Mouse (Mus musculus) midbrain, embryonic 11.5 days (tissue): Measurements from ENCODE around the gene Uqcrc2. TPM values are rescaled to one million over a fixed set of nuclear protein-coding genes. Genes with fewer than 3 reads are reported as not detected.

Experiments used
- ATAC-seq: fragments of 200-750 bp; cut with Nextera tagmentation; 2 replicates; pipeline ENCODE4 v1.8.0; 2017; ENCODE audit warnings: moderate TSS enrichment, moderate library complexity; ENCODE audit not compliant: low FRiP score
- DNase-seq: peaks from one replicate; pipeline ENCODE4 v3.0.0; 2015; ENCODE audit warnings: low spot score; ENCODE audit errors: missing footprints
- H3K27ac ChIP-seq: fragments of 300-500 bp; sonication (generic); 2 replicates; pipeline ENCODE4 v1.5.1; 2014; ENCODE audit warnings: low read depth, low read length
- H3K27me3 ChIP-seq: fragments of 300-500 bp; sonication (generic); 2 replicates; pipeline ENCODE4 v1.6.1; 2014; ENCODE audit warnings: mild to moderate bottlenecking, low read length, moderate library complexity, mixed read lengths; ENCODE audit not compliant: control insufficient read depth, insufficient read depth
- H3K36me3 ChIP-seq: fragments of 300-500 bp; sonication (generic); 2 replicates; pipeline ENCODE4 v1.6.1; 2014; ENCODE audit warnings: mild to moderate bottlenecking, low read length, moderate library complexity, mixed read lengths; ENCODE audit not compliant: control insufficient read depth, insufficient read depth
- H3K4me1 ChIP-seq: fragments of 300-500 bp; sonication (generic); 2 replicates; pipeline ENCODE4 v1.6.1; 2014; ENCODE audit warnings: low read length; ENCODE audit not compliant: control insufficient read depth, insufficient read depth
- H3K4me2 ChIP-seq: fragments of 300-500 bp; sonication (generic); 2 replicates; pipeline ENCODE4 v1.6.1; 2014; ENCODE audit warnings: mild to moderate bottlenecking, moderate library complexity
- H3K4me3 ChIP-seq: fragments of 300-500 bp; sonication (generic); 2 replicates; pipeline ENCODE4 v1.5.1; 2014; ENCODE audit warnings: low read depth, low read length
- H3K9ac ChIP-seq: fragments of 300-500 bp; sonication (generic); 2 replicates; pipeline ENCODE4 v1.6.1; 2014; ENCODE audit warnings: low read length
- H3K9me3 ChIP-seq: fragments of 300-500 bp; sonication (generic); 2 replicates; pipeline ENCODE4 v1.6.1; 2016; ENCODE audit warnings: low read length; ENCODE audit not compliant: control insufficient read depth
- WGBS: fragments of 180-500 bp; shearing (Covaris S2); extraction: QIAGEN DNeasy Blood & Tissue Kit; methylation state at CpG from one replicate; pipeline ENCODE4 v1.1.7; 2014; 5-methylcytosine and 5-hydroxymethylcytosine counted together
- polyA plus RNA-seq: library from polyadenylated mRNA; unstranded; fragments of >200 nt; fragmentation: Nextera tagmentation; extraction: Ambion mirVana; gene quantifications from 2 replicates; pipeline ENCODE4 v1.2.1, GENCODE M21; 2014

The Uqcrc2 gene
- polyA plus RNA-seq, 1 experiment from 2014 or later: 201 TPM

GRCm38 (mm10) chr7:120635362-120635781 lies 396 bp downstream of the Uqcrc2 start:
- peak; percentile 94 for DNase-seq
- peak overlapping the region; percentile 91 for H3K4me3 ChIP-seq
- peak overlapping the region; percentile 80 for H3K4me2 ChIP-seq
- ATAC-seq: no peak
- H3K36me3 ChIP-seq: peaks cover 4% of the 10 kb centered on the region; the same call in 1 of the 2 replicates
- peak overlapping the region; percentile 80 for H3K27ac ChIP-seq
- peaks cover 12% of the 10 kb centered on the region for H3K4me1 ChIP-seq
- H3K27me3 ChIP-seq: no peaks in the 10 kb centered on the region
- H3K9me3 ChIP-seq: no peaks in the 10 kb centered on the region
- WGBS: under 1% methylated on average over 32 of the region's 32 CpGs
- H3K9ac ChIP-seq: peak overlapping the region; percentile 92

- 3% methylated on average over 11 of the region's 11 CpGs for WGBS
- H3K36me3 ChIP-seq: peaks cover 5% of the 10 kb centered on the region; the same call in 1 of the 2 replicates
- H3K4me3 ChIP-seq: peak overlapping the region; percentile 91
- H3K4me2 ChIP-seq: peak overlapping the region; percentile 80
- ATAC-seq: no peak
- peak overlapping the region; percentile 92 for H3K9ac ChIP-seq
- DNase-seq: no peak
- H3K4me1 ChIP-seq: peaks cover 12% of the 10 kb centered on the region
- no peaks in the 10 kb centered on the region for H3K27me3 ChIP-seq
- H3K27ac ChIP-seq: no peak overlapping the region
- no peaks in the 10 kb centered on the region for H3K9me3 ChIP-seq
Measured at GRCm38 (mm10) chr7:120635821-120636220, 845 bp downstream of the Uqcrc2 start.

GRCm38 (mm10) chr7:120643217-120643616 lies 8.2 kb downstream of the Uqcrc2 start:
- ATAC-seq: no peak
- Histone ChIP-seq H3K4me3 (no peak overlapping the region), H3K27me3 (no peaks in the 10 kb centered on the region), H3K36me3 (peaks cover 11% of the 10 kb centered on the region), H3K27ac (no peak overlapping the region), H3K4me2 (no peak overlapping the region), H3K9me3 (no peaks in the 10 kb centered on the region), H3K9ac (no peak overlapping the region), H3K4me1 (no peaks in the 10 kb centered on the region)
- DNase-seq: no peak
- 59% methylated on average over 4 of the region's 4 CpGs for WGBS

- DNase-seq (peak; percentile 39), ATAC-seq (no peak)
- no peaks in the 10 kb centered on the region for H3K4me1 ChIP-seq
- peaks cover 22% of the 10 kb centered on the region for H3K36me3 ChIP-seq
- H3K27ac ChIP-seq: no peak overlapping the region
- H3K4me2 ChIP-seq: no peak overlapping the region
- no peak overlapping the region for H3K9ac ChIP-seq
- H3K4me3 ChIP-seq: no peak overlapping the region
- H3K27me3 ChIP-seq: no peaks in the 10 kb centered on the region
- WGBS: 81% methylated on average over 2 of the region's 2 CpGs
- no peaks in the 10 kb centered on the region for H3K9me3 ChIP-seq
Measured at GRCm38 (mm10) chr7:120647849-120648248, 12.9 kb downstream of the Uqcrc2 start.

GRCm38 (mm10) chr7:120662079-120662478 lies 27.1 kb downstream of the Uqcrc2 start:
- Histone ChIP-seq H3K4me1 (no peaks in the 10 kb centered on the region), H3K9me3 (no peaks in the 10 kb centered on the region), H3K4me3 (no peak overlapping the region), H3K36me3 (peaks cover 16% of the 10 kb centered on the region), H3K27me3 (no peaks in the 10 kb centered on the region), H3K27ac (no peak overlapping the region), H3K4me2 (no peak overlapping the region), H3K9ac (no peak overlapping the region)
- DNase-seq (no peak), ATAC-seq (no peak)
- 94% methylated on average over 4 of the region's 4 CpGs for WGBS

GRCm38 (mm10) chr7:120670153-120670875 lies 35.3 kb downstream of the Uqcrc2 start, which contains the start of gene Pdzd9:
Pdzd9 (minus strand) TSS chr7:120670343.
- no peak within 1 kb of the TSS for H3K4me3 ChIP-seq
- WGBS: 23% methylated on average over 14 of the region's 14 CpGs
- no peaks in the 10 kb centered on the region for H3K36me3 ChIP-seq
- H3K9ac ChIP-seq: no peak within 1 kb of the TSS
- no peak within 1 kb of the TSS for H3K4me2 ChIP-seq
- DNase-seq (peak; percentile 98), ATAC-seq (peak; percentile 80; the same call in 1 of the 2 replicates)
- H3K4me1 ChIP-seq: no peaks in the 10 kb centered on the region
- no peaks in the 10 kb centered on the region for H3K27me3 ChIP-seq
- H3K27ac ChIP-seq: no peak within 1 kb of the TSS
- H3K9me3 ChIP-seq: no peaks in the 10 kb centered on the region

- Histone ChIP-seq H3K27me3 (no peaks in the 10 kb centered on the region), H3K9me3 (no peaks in the 10 kb centered on the region), H3K4me1 (peaks cover under 1% of the 10 kb centered on the region; the same call in 1 of the 2 replicates), H3K9ac (no peak overlapping the region), H3K27ac (no peak overlapping the region), H3K4me2 (no peak overlapping the region), H3K36me3 (no peaks in the 10 kb centered on the region), H3K4me3 (no peak overlapping the region)
- WGBS: 78% methylated on average over 2 of the region's 2 CpGs
- ATAC-seq: no peak
- no peak for DNase-seq
Measured at GRCm38 (mm10) chr7:120671271-120671670, 36.3 kb downstream of the Uqcrc2 start.

GRCm38 (mm10) chr7:120677001-120677643 lies 42.1 kb downstream of the Uqcrc2 start, which contains the start of gene Mosmo:
Mosmo (plus strand) TSS chr7:120677618.
- H3K9ac ChIP-seq: peak within 1 kb of the TSS; percentile 95
- H3K9me3 ChIP-seq: no peaks in the 10 kb centered on the region
- H3K4me1 ChIP-seq: peaks cover 17% of the 10 kb centered on the region
- no peaks in the 10 kb centered on the region for H3K36me3 ChIP-seq
- peak; percentile 97 for DNase-seq
- H3K27ac ChIP-seq: peak within 1 kb of the TSS; percentile 57
- under 1% methylated on average over 44 of the region's 44 CpGs for WGBS
- peak; percentile 98 for ATAC-seq
- H3K4me3 ChIP-seq: peak within 1 kb of the TSS; percentile 91
- H3K27me3 ChIP-seq: no peaks in the 10 kb centered on the region
- H3K4me2 ChIP-seq: peak within 1 kb of the TSS; percentile 84
